ENCODE assay signal across 12 mouse cellular contexts in genomic region chr3:54238891-54239290, GRCm38 (mm10).
DNase-seq lines count a peak whose midpoint lies in the region; TF ChIP-seq lines count a peak whose summit lies in the region.
"Had no signal": no experiment of that assay in that cellular context is flagged by ENCODE, and none has a peak within 500 bp of the region (broad histone marks: within the 10 kb centered on the region; RNA-seq: fewer than 3 reads in every experiment).

No protein-coding gene starts in this region.

- peak; percentile 8 for DNase-seq in adrenal gland, adult 2 months
- DNase-seq in adrenal gland, postnatal 25 days, result no peak
- DNase-seq in layer of hippocampus, adult 11-12 months (ENCODE audit: low spot score), result peak; percentile 40
- no peak for DNase-seq in layer of hippocampus, adult 2 months (ENCODE audit: low spot score in 2 of 2)
- DNase-seq in gastrocnemius, postnatal 14 days, result peak; percentile 5
- peak; percentile 8 for DNase-seq in lung, postnatal 10 days
- no peak for DNase-seq in left cerebral cortex, postnatal 10 days (ENCODE audit: extremely low spot score in 1 of 2, low spot score in 2 of 2)
- no peak for DNase-seq in retina, postnatal 1 day
- DNase-seq: kidney, postnatal 25 days; thymus, postnatal 25 days had no signal

- TF ChIP-seq CTCF in layer of hippocampus, adult 2 months (conservative IDR thresholded peaks at IDR 0.05), result no peak

- H3K27ac ChIP-seq in layer of hippocampus, adult 2 months, result no peak overlapping the region
- H3K27ac ChIP-seq: macrophage had no signal

- intact Hi-C loops in gastrocnemius, postnatal 14 days (cut with DNase I; ENCODE audit: low total_unique reads), result no loop called here
- intact Hi-C loops in left cerebral cortex, postnatal 10 days (cut with DNase I), result no loop called here

- H3K4me3 ChIP-seq in layer of hippocampus, adult 2 months, result no peak overlapping the region
- H3K4me3 ChIP-seq: erythroblast, embryonic 14.5 days had no signal

Comparison
In these comparisons a context has a peak if more than half of its experiments do, and no peak if none do; other contexts are left out.
1. DNase-seq: peak in adrenal gland, adult 2 months (single experiment), layer of hippocampus, adult 11-12 months (single experiment), gastrocnemius, postnatal 14 days (single experiment) and lung, postnatal 10 days (single experiment); none in adrenal gland, postnatal 25 days (single experiment), layer of hippocampus, adult 2 months (0 of 2), left cerebral cortex, postnatal 10 days (0 of 2) and retina, postnatal 1 day (single experiment).